Mouse (Mus musculus): ENCODE results near the gene Dpep3. TPM values are rescaled to one million over a fixed set of nuclear protein-coding genes. Genes with fewer than 3 reads are reported as not detected.

Gene Dpep3
- polyA plus RNA-seq, 1 experiment from 2014 or later, result not detected

GRCm38 (mm10) chr8:105951057-105951659 lies 28.1 kb downstream of the Dpep3 start:
- no peak overlapping the region for H3K9ac ChIP-seq
- 0 out of 2 replicates have a peak overlapping the region, but pooled peaks have one; percentile 4 for H3K4me2 ChIP-seq
- no peak overlapping the region for H3K4me3 ChIP-seq
- H3K4me1 ChIP-seq (replicated peaks), result peaks cover 8% of the 10 kb centered on the region
- no peaks in the 10 kb centered on the region for H3K27me3 ChIP-seq
- peak; percentile 89 for ATAC-seq (ENCODE audit: low FRiP score, low read depth)
- H3K9me3 ChIP-seq, result no peaks in the 10 kb centered on the region
- peak overlapping the region; percentile 79 for H3K27ac ChIP-seq (replicated peaks)
- H3K36me3 ChIP-seq, result no peaks in the 10 kb centered on the region
- 54% methylated on average over 7 of the region's 7 CpGs for WGBS

GRCm38 (mm10) chr8:105949350-105949749 lies 29.9 kb downstream of the Dpep3 start:
- Histone ChIP-seq H3K4me3 (no peak overlapping the region), H3K27me3 (no peaks in the 10 kb centered on the region), H3K4me2 (no peak overlapping the region), H3K27ac (replicated peaks) (peak overlapping the region; percentile 46; the same call in 1 of the 2 replicates), H3K4me1 (replicated peaks) (peaks cover 8% of the 10 kb centered on the region), H3K9me3 (no peaks in the 10 kb centered on the region), H3K36me3 (no peaks in the 10 kb centered on the region), H3K9ac (no peak overlapping the region)
- peak; percentile 57; the same call in 1 of the 2 replicates for ATAC-seq (ENCODE audit: low FRiP score, low read depth)
- whole genome bisulfite sequencing, result 48% methylated on average over 10 of the region's 10 CpGs

GRCm38 (mm10) chr8:105943321-105943739 lies 35.9 kb downstream of the Dpep3 start, which contains the start of gene Lcat:
TSS of gene Lcat (minus strand) at chr8:105943382.
- Histone ChIP-seq H3K27me3 (no peaks in the 10 kb centered on the region), H3K9me3 (no peaks in the 10 kb centered on the region), H3K9ac (no peak within 1 kb of the TSS), H3K4me2 (no peak within 1 kb of the TSS), H3K27ac (replicated peaks) (peak within 1 kb of the TSS; percentile 57), H3K36me3 (no peaks in the 10 kb centered on the region), H3K4me3 (no peak within 1 kb of the TSS), H3K4me1 (replicated peaks) (peaks cover 5% of the 10 kb centered on the region)
- ATAC-seq (ENCODE audit: low FRiP score, low read depth), result peak; percentile 73
- 39% methylated on average over 6 of the region's 8 CpGs for whole genome bisulfite sequencing

GRCm38 (mm10) chr8:105942542-105942941 lies 36.7 kb downstream of the Dpep3 start:
- no peaks in the 10 kb centered on the region for H3K27me3 ChIP-seq
- no peak overlapping the region for H3K9ac ChIP-seq
- 92% methylated on average over 5 of the region's 5 CpGs for WGBS
- ATAC-seq (ENCODE audit: low FRiP score, low read depth), result no peak
- no peak overlapping the region for H3K4me3 ChIP-seq
- H3K36me3 ChIP-seq, result no peaks in the 10 kb centered on the region
- peaks cover 11% of the 10 kb centered on the region for H3K4me1 ChIP-seq (replicated peaks)
- no peak overlapping the region for H3K4me2 ChIP-seq
- no peaks in the 10 kb centered on the region for H3K9me3 ChIP-seq
- H3K27ac ChIP-seq (replicated peaks), result no peak overlapping the region

- no peaks in the 10 kb centered on the region for H3K27me3 ChIP-seq
- no peak for ATAC-seq (ENCODE audit: low FRiP score, low read depth)
- H3K4me2 ChIP-seq, result no peak overlapping the region
- H3K36me3 ChIP-seq, result no peaks in the 10 kb centered on the region
- H3K9ac ChIP-seq, result no peak overlapping the region
- H3K4me1 ChIP-seq (replicated peaks), result peaks cover 11% of the 10 kb centered on the region
- no peak overlapping the region for H3K27ac ChIP-seq (replicated peaks)
- 91% methylated on average over 11 of the region's 11 CpGs for WGBS
- no peak overlapping the region for H3K4me3 ChIP-seq
- no peaks in the 10 kb centered on the region for H3K9me3 ChIP-seq
Observed at GRCm38 (mm10) chr8:105942026-105942425, 37.2 kb downstream of the Dpep3 start.

- Histone ChIP-seq H3K4me1 (replicated peaks) (peaks cover 26% of the 10 kb centered on the region), H3K27ac (replicated peaks) (peak within 1 kb of the TSS; percentile 94), H3K9ac (peak within 1 kb of the TSS; percentile 78), H3K36me3 (no peaks in the 10 kb centered on the region), H3K9me3 (no peaks in the 10 kb centered on the region), H3K4me3 (peak within 1 kb of the TSS; percentile 56), H3K4me2 (peak within 1 kb of the TSS; percentile 92), H3K27me3 (no peaks in the 10 kb centered on the region)
- ATAC-seq (ENCODE audit: low FRiP score, low read depth), result no peak
- WGBS, result 37% methylated on average over 4 of the region's 4 CpGs
Observed at GRCm38 (mm10) chr8:105938306-105938669, 40.9 kb downstream of the Dpep3 start, which contains the start of gene Psmb10. TSS of gene Psmb10 (minus strand) at chr8:105938444.

GRCm38 (mm10) chr8:105937496-105938305 lies 41.5 kb downstream of the Dpep3 start:
- Histone ChIP-seq H3K36me3 (no peaks in the 10 kb centered on the region), H3K4me3 (peak overlapping the region; percentile 56), H3K27ac (replicated peaks) (peak overlapping the region; percentile 94), H3K4me1 (replicated peaks) (peaks cover 26% of the 10 kb centered on the region), H3K9me3 (no peaks in the 10 kb centered on the region), H3K27me3 (no peaks in the 10 kb centered on the region), H3K4me2 (peak overlapping the region; percentile 92), H3K9ac (peak overlapping the region; percentile 78)
- 2% methylated on average over 33 of the region's 33 CpGs for WGBS
- ATAC-seq (ENCODE audit: low FRiP score, low read depth), result peak; percentile 36

GRCm38 (mm10) chr8:105936866-105937475 lies 42.3 kb downstream of the Dpep3 start:
- peak; percentile 93 for ATAC-seq (ENCODE audit: low FRiP score, low read depth)
- Histone ChIP-seq H3K36me3 (no peaks in the 10 kb centered on the region), H3K4me2 (peak overlapping the region; percentile 92), H3K27me3 (no peaks in the 10 kb centered on the region), H3K4me1 (replicated peaks) (peaks cover 26% of the 10 kb centered on the region), H3K27ac (replicated peaks) (peak overlapping the region; percentile 94), H3K9ac (peak overlapping the region; percentile 78), H3K4me3 (peak overlapping the region; percentile 56), H3K9me3 (no peaks in the 10 kb centered on the region)
- WGBS, result under 1% methylated on average over 30 of the region's 30 CpGs

- peak overlapping the region; percentile 78 for H3K9ac ChIP-seq
- peak overlapping the region; percentile 94 for H3K27ac ChIP-seq (replicated peaks)
- no peak for ATAC-seq (ENCODE audit: low FRiP score, low read depth)
- WGBS, result 34% methylated on average over 7 of the region's 7 CpGs
- H3K4me3 ChIP-seq, result peak overlapping the region; percentile 56
- peak overlapping the region; percentile 92 for H3K4me2 ChIP-seq
- H3K36me3 ChIP-seq, result peaks cover 4% of the 10 kb centered on the region; the same call in 1 of the 2 replicates
- H3K9me3 ChIP-seq, result no peaks in the 10 kb centered on the region
- no peaks in the 10 kb centered on the region for H3K27me3 ChIP-seq
- peaks cover 26% of the 10 kb centered on the region for H3K4me1 ChIP-seq (replicated peaks)
Observed at GRCm38 (mm10) chr8:105935863-105936603, 43.2 kb downstream of the Dpep3 start.

GRCm38 (mm10) chr8:105935105-105935504 lies 44.1 kb downstream of the Dpep3 start:
- Histone ChIP-seq H3K4me1 (replicated peaks) (peaks cover 32% of the 10 kb centered on the region), H3K4me2 (no peak overlapping the region), H3K9ac (no peak overlapping the region), H3K36me3 (peaks cover 4% of the 10 kb centered on the region; the same call in 1 of the 2 replicates), H3K27ac (replicated peaks) (no peak overlapping the region), H3K27me3 (no peaks in the 10 kb centered on the region), H3K9me3 (no peaks in the 10 kb centered on the region), H3K4me3 (no peak overlapping the region)
- 83% methylated on average over 6 of the region's 6 CpGs for WGBS
- ATAC-seq (ENCODE audit: low FRiP score, low read depth), result no peak

- Histone ChIP-seq H3K9me3 (no peaks in the 10 kb centered on the region), H3K4me2 (no peak within 1 kb of the TSS), H3K9ac (no peak within 1 kb of the TSS), H3K4me3 (no peak within 1 kb of the TSS), H3K36me3 (peaks cover 4% of the 10 kb centered on the region; the same call in 1 of the 2 replicates), H3K27ac (replicated peaks) (no peak within 1 kb of the TSS), H3K4me1 (replicated peaks) (peaks cover 32% of the 10 kb centered on the region), H3K27me3 (no peaks in the 10 kb centered on the region)
- WGBS, result 93% methylated on average over 2 of the region's 2 CpGs
- no peak for ATAC-seq (ENCODE audit: low FRiP score, low read depth)
Observed at GRCm38 (mm10) chr8:105933762-105934161, 45.5 kb downstream of the Dpep3 start, which contains the start of gene Ctrl. TSS of gene Ctrl (minus strand) at chr8:105933862.
